Mouse (Mus musculus) G1E-ER4 (cell line): ENCODE results near the gene Shoc2. TPM values are rescaled to one million over a fixed set of nuclear protein-coding genes. Genes with fewer than 3 reads are reported as not detected.

Source experiments
- GATA1 ChIP-seq: IDR thresholded peaks from one replicate; pipeline ENCODE4 v1.8.0; 2012; ENCODE audit warnings: low read length, inconsistent platforms
- polyA plus RNA-seq: library from polyadenylated mRNA; stranded (reverse); fragments of >175 nt; gene quantifications from 2 replicates; pipeline ENCODE4 v1.2.3, GENCODE M21; 2012

The Shoc2 gene
- polyA plus RNA-seq, 1 experiment: 3.4 TPM

- no peak for TF ChIP-seq GATA1
Observed at GRCm38 (mm10) chr19:53982041-53982440, 37.9 kb downstream of the Shoc2 start.

DNA sequence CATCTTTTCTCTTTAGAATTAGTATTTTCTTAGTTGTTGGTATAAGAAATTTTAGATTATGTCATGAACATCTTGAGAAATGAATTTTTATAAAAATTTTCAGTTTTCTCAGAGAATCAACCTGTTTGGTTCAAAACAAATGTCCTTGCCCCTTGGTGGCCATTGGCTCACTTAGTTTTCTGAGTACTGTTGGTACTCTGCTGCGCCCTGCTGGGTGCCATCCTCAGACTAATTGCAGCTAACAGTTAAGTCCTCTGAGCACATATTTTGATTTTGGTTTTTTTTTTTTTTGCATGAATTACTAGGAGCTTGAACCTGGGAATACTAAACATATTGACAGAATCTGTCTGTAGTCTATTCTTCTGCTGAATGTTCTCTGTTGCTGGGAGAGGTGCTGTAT lies 39.2 kb downstream of the Shoc2 start:
- TF ChIP-seq GATA1: no peak

DNA sequence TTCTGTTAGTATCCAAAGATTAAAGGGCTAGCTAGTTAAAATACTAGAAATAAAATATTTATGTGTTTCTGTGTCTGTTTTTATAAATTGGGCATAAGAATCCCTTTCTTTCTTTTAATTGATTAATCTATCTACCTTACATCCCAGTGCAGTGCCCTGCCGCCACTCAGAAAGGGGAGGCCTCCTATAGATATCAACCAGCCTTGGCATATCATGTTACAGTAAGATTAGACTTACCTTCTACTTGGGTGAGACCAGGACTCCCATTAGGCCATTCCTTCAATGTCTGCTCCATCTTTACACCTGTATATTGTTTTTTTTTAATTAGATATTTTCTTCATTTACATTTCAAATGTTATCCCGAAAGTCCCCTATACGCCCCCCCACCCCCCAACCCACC lies 40.5 kb downstream of the Shoc2 start:
- TF ChIP-seq GATA1: no peak

DNA sequence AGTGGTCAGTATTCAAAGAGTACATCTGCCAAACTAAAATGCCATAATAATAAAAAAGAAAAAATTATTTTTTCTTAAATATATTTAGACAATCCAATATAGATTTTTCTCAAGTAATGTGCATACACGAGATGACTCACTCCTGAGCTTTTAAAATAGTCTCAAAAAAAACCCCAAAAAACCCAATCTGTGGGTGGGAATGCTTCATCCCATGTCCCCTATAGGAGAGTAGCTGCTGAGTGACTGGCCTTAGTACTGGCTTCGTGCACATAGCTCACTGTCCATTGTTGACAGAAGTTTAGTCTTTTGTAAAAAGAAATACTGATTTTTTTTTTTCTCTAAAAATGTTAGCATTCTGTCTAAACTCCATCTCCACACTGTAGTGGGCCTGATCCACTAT lies 46.4 kb downstream of the Shoc2 start:
- TF ChIP-seq GATA1: no peak

DNA sequence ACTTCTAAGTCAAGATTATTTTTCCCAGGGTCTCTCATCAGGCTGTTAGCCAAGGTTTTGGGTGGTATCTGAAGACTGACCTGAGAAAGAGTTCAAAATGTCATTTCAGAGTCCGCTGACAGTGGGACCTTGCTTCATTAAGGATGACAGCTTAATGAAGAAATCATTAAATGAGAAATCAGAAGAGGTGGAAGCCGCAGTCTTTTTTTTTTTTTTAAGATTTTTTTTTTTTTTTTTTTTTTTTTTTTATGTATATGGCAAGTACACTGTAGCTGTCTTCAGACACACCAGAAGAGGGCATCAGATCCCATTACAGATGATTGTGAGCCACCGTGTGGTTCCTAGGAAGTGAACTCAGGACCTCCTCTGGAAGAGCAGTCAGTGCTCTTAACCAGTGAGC lies 49.8 kb downstream of the Shoc2 start:
- TF ChIP-seq GATA1: no peak

- TF ChIP-seq GATA1: no peak
Observed at GRCm38 (mm10) chr19:53994276-53994675, 50.2 kb downstream of the Shoc2 start.

DNA sequence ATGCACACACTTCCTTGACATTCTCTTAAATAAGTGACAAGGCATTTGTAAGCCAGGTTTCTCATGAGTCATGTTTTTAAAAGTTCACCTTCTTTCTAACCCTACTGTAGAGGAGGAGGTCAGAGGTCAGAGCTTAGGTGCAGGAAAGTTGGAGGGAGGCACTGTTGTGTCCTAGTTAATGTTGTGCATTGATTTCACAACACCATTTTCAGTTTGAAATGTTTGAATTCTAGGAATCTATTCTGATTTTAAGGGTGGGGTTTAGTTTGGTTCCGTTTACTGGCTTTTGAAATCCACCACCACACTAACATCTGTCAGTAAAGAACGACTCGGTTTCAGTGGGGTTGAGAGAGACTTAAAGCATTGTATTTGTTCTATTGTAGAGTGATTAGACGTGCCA lies 66.9 kb downstream of the Shoc2 start:
- no peak for TF ChIP-seq GATA1

GRCm38 (mm10) chr19:54014999-54015398 lies 70.9 kb downstream of the Shoc2 start:
- TF ChIP-seq GATA1: no peak

DNA sequence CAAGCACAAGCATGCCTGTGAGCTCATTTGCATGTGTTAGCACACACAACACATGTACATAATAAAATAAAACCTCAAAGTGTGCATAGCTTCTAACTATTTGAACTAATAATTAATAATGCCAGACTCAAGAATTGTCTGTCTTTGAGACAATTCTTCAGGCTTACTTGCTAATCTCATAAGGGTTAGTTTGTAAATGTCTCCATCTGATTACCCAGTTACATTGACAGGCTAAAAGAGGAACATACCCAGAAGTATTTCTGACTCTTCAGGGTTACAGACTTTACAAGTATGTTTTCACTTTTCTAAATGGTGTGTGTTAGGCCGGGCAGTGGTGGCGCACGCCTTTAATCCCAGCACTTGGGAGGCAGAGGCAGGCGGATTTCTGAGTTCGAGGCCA lies 71.4 kb downstream of the Shoc2 start:
- no peak for TF ChIP-seq GATA1

DNA sequence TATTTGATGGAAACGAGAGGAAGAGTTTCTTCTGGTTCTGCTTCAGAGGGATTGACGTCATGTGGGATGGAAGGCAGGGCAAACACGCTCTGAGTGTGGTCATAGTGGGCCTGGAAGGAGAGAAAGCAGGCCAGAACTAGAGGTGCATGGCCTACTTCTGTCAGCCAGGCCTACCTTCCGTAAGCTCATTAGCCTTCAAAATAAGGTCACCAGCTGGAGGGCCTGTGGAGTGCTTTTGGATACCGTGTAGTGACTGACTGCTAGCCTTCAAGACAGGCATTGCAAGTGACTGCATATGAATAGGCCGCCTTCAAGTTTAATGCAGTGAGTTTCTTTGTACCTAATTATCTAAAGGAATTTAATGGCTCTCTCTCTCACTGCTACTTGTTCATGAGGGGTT lies 91.0 kb downstream of the Shoc2 start:
- TF ChIP-seq GATA1: no peak

DNA sequence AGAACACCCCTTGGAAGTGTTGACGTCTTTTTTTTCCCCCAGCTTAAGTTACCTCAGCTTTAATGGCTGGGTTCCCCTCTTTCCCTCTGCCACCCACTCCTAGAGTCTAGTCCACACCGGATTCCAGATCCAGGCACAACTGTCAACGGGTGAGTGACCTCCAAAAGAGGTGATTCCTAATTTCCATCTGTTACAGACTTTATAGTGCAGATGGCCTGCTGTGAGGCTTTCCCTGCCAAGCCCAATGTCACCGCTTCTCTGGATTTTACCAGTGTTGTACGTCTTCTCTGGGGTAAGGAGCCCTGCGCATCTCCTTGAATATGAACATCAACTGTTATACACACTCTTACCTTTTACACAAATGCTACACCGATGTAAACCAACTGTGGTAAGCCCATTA lies 95.3 kb downstream of the Shoc2 start:
- no peak for TF ChIP-seq GATA1

GRCm38 (mm10) chr19:54040356-54041028 lies 96.4 kb downstream of the Shoc2 start:
- no peak for TF ChIP-seq GATA1

GRCm38 (mm10) chr19:54041029-54041367 lies 96.9 kb downstream of the Shoc2 start:
- TF ChIP-seq GATA1: no peak

- TF ChIP-seq GATA1: no peak
Observed at GRCm38 (mm10) chr19:54043851-54044250, 99.7 kb downstream of the Shoc2 start, which contains the start of gene Adra2a. TSS of gene Adra2a (plus strand) at chr19:54044151.

GRCm38 (mm10) chr19:54044507-54045371 lies 100.6 kb downstream of the Shoc2 start:
- no peak for TF ChIP-seq GATA1

DNA sequence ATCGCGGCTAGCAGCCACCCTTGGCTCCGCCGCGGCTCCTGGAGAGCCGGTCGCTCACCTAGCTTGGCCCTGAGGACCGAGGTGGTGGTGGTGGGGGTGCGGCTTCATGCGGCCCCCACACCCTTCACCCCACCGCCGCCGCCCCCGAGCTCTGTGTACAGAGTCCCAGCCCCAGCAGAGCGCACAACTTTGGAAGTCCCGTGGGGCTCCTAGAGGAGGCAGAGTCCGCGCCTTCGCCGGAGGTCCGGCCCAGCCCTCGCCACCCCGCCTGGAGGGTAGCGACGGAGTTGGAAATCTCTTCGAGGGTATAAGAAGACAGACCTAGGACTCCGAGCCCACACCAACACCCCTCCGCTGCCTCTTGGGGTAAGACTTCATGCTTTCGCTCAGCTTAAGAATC lies 101.3 kb downstream of the Shoc2 start:
- TF ChIP-seq GATA1: no peak
